Mouse (Mus musculus): ENCODE results near the gene Tenm4.

DNA sequence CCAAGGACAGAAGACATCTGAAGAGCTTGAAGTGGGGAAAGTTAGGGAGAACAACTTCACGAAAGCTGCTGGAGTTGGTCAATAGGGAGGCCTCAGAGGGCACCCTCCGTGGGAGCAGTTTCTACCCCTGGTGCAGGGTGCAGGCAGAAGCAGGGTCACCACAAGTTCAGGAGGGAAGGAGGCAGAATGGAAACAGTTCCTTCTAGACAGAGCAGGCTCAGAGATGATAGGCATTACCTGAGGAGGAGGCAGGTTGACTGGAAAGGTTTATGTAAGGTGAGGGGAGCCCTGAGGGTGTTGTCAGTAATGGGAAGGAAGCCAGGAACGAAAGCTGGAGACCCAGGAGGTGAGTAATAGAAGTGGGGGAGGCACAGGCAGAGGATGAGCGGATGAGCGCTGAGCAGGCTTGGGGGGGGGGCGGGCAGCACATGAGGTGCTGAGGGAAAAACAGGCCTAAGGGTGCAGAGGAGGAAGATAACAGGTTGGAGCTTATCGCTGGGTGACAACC lies 577.5 kb downstream of the Tenm4 start:
- TF ChIP-seq NELFE (IDR thresholded peaks at IDR 0.05; ENCODE audit: low read depth, low read length): no peak
- no peak for TF ChIP-seq MAZ (IDR thresholded peaks at IDR 0.05; ENCODE audit: low read depth, low read length)
- TF ChIP-seq ZKSCAN1 (IDR thresholded peaks at IDR 0.05; ENCODE audit: low read depth, low read length): no peak
- no peak for TF ChIP-seq POLR2A (IDR thresholded peaks at IDR 0.05; ENCODE audit: control insufficient read depth in 1 of 2, insufficient read depth in 1 of 2, low read depth in 1 of 2, low read length in 2 of 2, poor library complexity in 1 of 2)
- TF ChIP-seq ZNF384 (IDR thresholded peaks at IDR 0.05; ENCODE audit: low read depth, low read length): no peak
- TF ChIP-seq USF2 (IDR thresholded peaks at IDR 0.05; ENCODE audit: borderline replicate concordance in 1 of 2, insufficient read depth in 1 of 2, low read depth in 1 of 2, low read length in 2 of 2): no peak
- no peak for TF ChIP-seq MXI1 (IDR thresholded peaks at IDR 0.05; ENCODE audit: low read depth, low read length)
- TF ChIP-seq SIN3A (IDR thresholded peaks at IDR 0.05; ENCODE audit: low read length): no peak
- TF ChIP-seq TBP (IDR thresholded peaks at IDR 0.05; ENCODE audit: low read depth, low read length): no peak
- TF ChIP-seq CTCF (IDR thresholded peaks at IDR 0.05 in 2 of 3, conservative IDR thresholded peaks at IDR 0.05 in 1 of 3; ENCODE audit: control insufficient read depth in 1 of 3, insufficient read depth in 1 of 3, low read depth in 2 of 3, low read length in 3 of 3, poor library complexity in 1 of 3, severe bottlenecking in 1 of 3): no peak
- no peak for TF ChIP-seq E2F4 (IDR thresholded peaks at IDR 0.05; ENCODE audit: borderline replicate concordance, low read depth, low read length)
- TF ChIP-seq ZC3H11A (IDR thresholded peaks at IDR 0.05; ENCODE audit: low read depth, low read length): no peak
